Mouse (Mus musculus): ENCODE data around the gene Myl9. TPM values are rescaled to one million over a fixed set of nuclear protein-coding genes. Genes with fewer than 3 reads are reported as not detected.
A peak's percentile ranks its signal among the peaks of the same experiment; 100 is the strongest.
"Not testable (repeated sequence)": the region's sequence is repeated elsewhere in the genome, so short reads cannot be mapped to it uniquely, and the experiment has no call there.

The Myl9 gene
- polyA plus RNA-seq, 1 experiment from 2014 or later = 1,258 TPM

GRCm38 (mm10) chr2:156811556-156811955, 36.3 kb downstream of the Myl9 start:
- no peaks in the 10 kb centered on the region for H3K9me3 ChIP-seq (ENCODE audit: control insufficient read depth, low read length)
- 76% methylated on average over 5 of the region's 5 CpGs for WGBS

GRCm38 (mm10) chr2:156814344-156814801, 39.2 kb downstream of the Myl9 start:
- Histone ChIP-seq H3K27ac (ENCODE audit: low read length) (peak overlapping the region; percentile 39; the same call in 1 of the 2 replicates), H3K36me3 (ENCODE audit: control insufficient read depth, insufficient read depth, low read length) (no peaks in the 10 kb centered on the region), H3K4me2 (ENCODE audit: low read depth, low read length) (no peak overlapping the region), H3K27me3 (replicated peaks; ENCODE audit: control insufficient read depth, insufficient read depth, low read length) (no peaks in the 10 kb centered on the region), H3K4me3 (ENCODE audit: low read length) (no peak overlapping the region), H3K9ac (ENCODE audit: low read depth, low read length) (no peak overlapping the region), H3K9me3 (ENCODE audit: control insufficient read depth, low read length) (no peaks in the 10 kb centered on the region), H3K4me1 (ENCODE audit: control insufficient read depth, insufficient read depth, low read length) (peaks cover 13% of the 10 kb centered on the region)
- 20% methylated on average over 8 of the region's 8 CpGs for WGBS
- ATAC-seq = peak; percentile 53

More at GRCm38 (mm10) chr2:156811556-156811955, 36.3 kb downstream of the Myl9 start:
- Histone ChIP-seq H3K4me1 (ENCODE audit: control insufficient read depth, insufficient read depth, low read length) (peaks cover 13% of the 10 kb centered on the region), H3K36me3 (ENCODE audit: control insufficient read depth, insufficient read depth, low read length) (no peaks in the 10 kb centered on the region), H3K4me3 (ENCODE audit: low read length) (no peak overlapping the region), H3K27ac (ENCODE audit: low read length) (no peak overlapping the region), H3K4me2 (ENCODE audit: low read depth, low read length) (no peak overlapping the region), H3K27me3 (replicated peaks; ENCODE audit: control insufficient read depth, insufficient read depth, low read length) (no peaks in the 10 kb centered on the region), H3K9ac (ENCODE audit: low read depth, low read length) (no peak overlapping the region)
- ATAC-seq = no peak

GRCm38 (mm10) chr2:156814893-156815292, 39.7 kb downstream of the Myl9 start:
- no peaks in the 10 kb centered on the region for H3K9me3 ChIP-seq (ENCODE audit: control insufficient read depth, low read length)
- no peak overlapping the region for H3K4me3 ChIP-seq (ENCODE audit: low read length)
- no peaks in the 10 kb centered on the region for H3K27me3 ChIP-seq (replicated peaks; ENCODE audit: control insufficient read depth, insufficient read depth, low read length)
- H3K9ac ChIP-seq (ENCODE audit: low read depth, low read length) = no peak overlapping the region; the same call in 1 of the 2 replicates
- 0 out of 2 replicates have a peak, but pooled peaks have one; percentile 23 for ATAC-seq
- H3K27ac ChIP-seq (ENCODE audit: low read length) = peak overlapping the region; percentile 39
- WGBS = 19% methylated on average over 5 of the region's 5 CpGs
- peaks cover 13% of the 10 kb centered on the region for H3K4me1 ChIP-seq (ENCODE audit: control insufficient read depth, insufficient read depth, low read length)
- H3K4me2 ChIP-seq (ENCODE audit: low read depth, low read length) = no peak overlapping the region
- H3K36me3 ChIP-seq (ENCODE audit: control insufficient read depth, insufficient read depth, low read length) = no peaks in the 10 kb centered on the region

GRCm38 (mm10) chr2:156815412-156815811, 40.2 kb downstream of the Myl9 start:
- Histone ChIP-seq H3K9me3 (ENCODE audit: control insufficient read depth, low read length) (no peaks in the 10 kb centered on the region), H3K27me3 (replicated peaks; ENCODE audit: control insufficient read depth, insufficient read depth, low read length) (no peaks in the 10 kb centered on the region), H3K9ac (ENCODE audit: low read depth, low read length) (no peak overlapping the region), H3K27ac (ENCODE audit: low read length) (no peak overlapping the region), H3K4me1 (ENCODE audit: control insufficient read depth, insufficient read depth, low read length) (peaks cover 13% of the 10 kb centered on the region), H3K4me3 (ENCODE audit: low read length) (no peak overlapping the region), H3K36me3 (ENCODE audit: control insufficient read depth, insufficient read depth, low read length) (no peaks in the 10 kb centered on the region), H3K4me2 (ENCODE audit: low read depth, low read length) (no peak overlapping the region)
- WGBS = 58% methylated on average over 3 of the region's 3 CpGs
- no peak for ATAC-seq

- no peak for ATAC-seq
- 53% methylated on average over 1 of the region's 1 CpGs for WGBS
These were observed 40.9 kb downstream of the Myl9 start for GRCm38 (mm10) chr2:156816116-156816515.

GRCm38 (mm10) chr2:156825128-156825527, 49.9 kb downstream of the Myl9 start:
- H3K27ac ChIP-seq (ENCODE audit: low read length); H3K36me3 ChIP-seq (ENCODE audit: control insufficient read depth, insufficient read depth, low read length); ATAC-seq; H3K4me1 ChIP-seq (ENCODE audit: control insufficient read depth, insufficient read depth, low read length); H3K9me3 ChIP-seq (ENCODE audit: control insufficient read depth, low read length); H3K4me3 ChIP-seq (ENCODE audit: low read length); H3K9ac ChIP-seq (ENCODE audit: low read depth, low read length); H3K4me2 ChIP-seq (ENCODE audit: low read depth, low read length); H3K27me3 ChIP-seq (replicated peaks; ENCODE audit: control insufficient read depth, insufficient read depth, low read length): not testable (repeated sequence)
- 82% methylated on average over 6 of the region's 6 CpGs for WGBS

More at GRCm38 (mm10) chr2:156816116-156816515, 40.9 kb downstream of the Myl9 start:
- Histone ChIP-seq H3K4me2 (ENCODE audit: low read depth, low read length) (no peak overlapping the region), H3K9ac (ENCODE audit: low read depth, low read length) (no peak overlapping the region), H3K27ac (ENCODE audit: low read length) (no peak overlapping the region), H3K36me3 (ENCODE audit: control insufficient read depth, insufficient read depth, low read length) (no peaks in the 10 kb centered on the region), H3K9me3 (ENCODE audit: control insufficient read depth, low read length) (no peaks in the 10 kb centered on the region), H3K4me1 (ENCODE audit: control insufficient read depth, insufficient read depth, low read length) (peaks cover 13% of the 10 kb centered on the region), H3K4me3 (ENCODE audit: low read length) (no peak overlapping the region), H3K27me3 (replicated peaks; ENCODE audit: control insufficient read depth, insufficient read depth, low read length) (no peaks in the 10 kb centered on the region)

Other genes starting within 250 kb of the Myl9 start
- gene Aar2, start 227.8 kb upstream of the Myl9 start, polyA plus RNA-seq (2015; fragmentation: Nextera tagmentation; extraction: Ambion mirVana) = 33.1 and 33.2 TPM in 2 replicates
- 51.2 and 52.6 TPM in 2 replicates for gene Dlgap4, start 161.7 kb upstream of the Myl9 start, polyA plus RNA-seq (2015; fragmentation: Nextera tagmentation; extraction: Ambion mirVana)
- gene Tgif2, start 64.6 kb downstream of the Myl9 start, polyA plus RNA-seq (2015; fragmentation: Nextera tagmentation; extraction: Ambion mirVana) = 28.3 and 28.6 TPM in 2 replicates
- gene 4930518I15Rik, start 82.5 kb downstream of the Myl9 start, polyA plus RNA-seq (2015; fragmentation: Nextera tagmentation; extraction: Ambion mirVana) = 5.1 and 5.3 TPM in 2 replicates
- 295 and 299 TPM in 2 replicates for gene Rab5if, start 87.7 kb downstream of the Myl9 start, polyA plus RNA-seq (2015; fragmentation: Nextera tagmentation; extraction: Ambion mirVana)
- 0.54 and 0.71 TPM in 2 replicates for gene Sla2, start 111.8 kb downstream of the Myl9 start, polyA plus RNA-seq (2015; fragmentation: Nextera tagmentation; extraction: Ambion mirVana)
- gene Ndrg3, start 216.6 kb downstream of the Myl9 start, polyA plus RNA-seq (2015; fragmentation: Nextera tagmentation; extraction: Ambion mirVana) = 46.7 and 47.6 TPM in 2 replicates
- gene Dsn1, start 231.7 kb downstream of the Myl9 start, polyA plus RNA-seq (2015; fragmentation: Nextera tagmentation; extraction: Ambion mirVana) = 23.4 and 25.3 TPM in 2 replicates

All from intestine, embryonic 16.5 days (tissue).